Comparison of ENCODE assay signal across 8 mouse cellular contexts in genomic region chr3:79286031-79286375, GRCm38 (mm10). TPM values are rescaled to one million over a fixed set of nuclear protein-coding genes. Genes with fewer than 3 reads are reported as not detected.
DNase-seq lines count a peak whose midpoint lies in the region; ATAC-seq lines count a peak whose summit lies in the region.

No protein-coding gene starts in this region.

- peak; percentile 46 to 76 for DNase-seq in heart, adult 18-20 months
- no peak for DNase-seq in heart, postnatal 14 days
- DNase-seq in 3T3-L1 (ENCODE audit: low read depth, low spot score) = peak; percentile 43
- DNase-seq in brain, adult 2 months (ENCODE audit: low read depth, low spot score) = peak; percentile 36
- DNase-seq in heart, postnatal 25 days (ENCODE audit: low spot score) = peak; percentile 6
- no peak for DNase-seq in layer of hippocampus, postnatal 14 days (ENCODE audit: low spot score in 2 of 2)

- intact Hi-C loops in heart, postnatal 14 days (cut with DNase I) = loop anchor here (1.0 to 5.0 kb wide), 6 partner anchors 33 to 329 kb away; partner anchors contain the start of gene Ppid
- intact Hi-C loops in heart, postnatal 25 days (cut with DNase I) = loop anchor here (1.0 to 5.0 kb wide), 2 partner anchors 64 to 301 kb away; no protein-coding TSS in a partner anchor

- 0 out of 2 replicates have a peak, but pooled peaks have one; percentile 0 for ATAC-seq in megakaryocyte, adult 5-6 weeks (ENCODE audit: poor library complexity, severe bottlenecking)
- no peak for ATAC-seq in erythroid progenitor cell, adult 5-6 weeks (replicated peaks; ENCODE audit: low FRiP score, poor library complexity, severe bottlenecking)

RNA-seq across cellular contexts. Expression of gene Rapgef2, which starts 0.3 kb away (rescaled TPM):
- total RNA-seq in heart, adult 18-20 months (2021) = 10 to 100 TPM; 34.3 to 34.5 TPM
- total RNA-seq in heart, postnatal 14 days (2021) = 10 to 100 TPM; 34.9 to 35.6 TPM
- total RNA-seq in heart, postnatal 25 days (2021) = 10 to 100 TPM; 25.7 to 36.5 TPM
- 17.0 and 17.1 TPM in 2 replicates for total RNA-seq in megakaryocyte, adult 5-6 weeks (2015)
- total RNA-seq in megakaryocyte, adult 5-6 weeks (2017) = 16.4 and 20.5 TPM in 2 replicates
- 2.1 and 7.6 TPM in 2 replicates for total RNA-seq in erythroid progenitor cell, adult 5-6 weeks (2015; ENCODE audit: low replicate concordance)
- 0.38 and 2.8 TPM in 2 replicates for total RNA-seq in erythroid progenitor cell, adult 5-6 weeks (2017; ENCODE audit: low replicate concordance)
- 100 to 1,000 TPM; 121 to 131 TPM for total RNA-seq in layer of hippocampus, postnatal 14 days (2021)

RNA-seq across cellular contexts. Expression of gene Gm17359, which starts 50.5 kb away (rescaled TPM):
- not detected for total RNA-seq in heart, adult 18-20 months (2021)
- total RNA-seq in heart, postnatal 14 days (2021) = not detected
- not detected for total RNA-seq in heart, postnatal 25 days (2021)
- not detected in 2 replicates for total RNA-seq in megakaryocyte, adult 5-6 weeks (2015)
- not detected in 2 replicates for total RNA-seq in megakaryocyte, adult 5-6 weeks (2017)
- not detected in 2 replicates for total RNA-seq in erythroid progenitor cell, adult 5-6 weeks (2015; ENCODE audit: low replicate concordance)
- not detected in 2 replicates for total RNA-seq in erythroid progenitor cell, adult 5-6 weeks (2017; ENCODE audit: low replicate concordance)
- not detected for total RNA-seq in layer of hippocampus, postnatal 14 days (2021)

Comparison
In these comparisons a context has a peak if more than half of its experiments do, and no peak if none do; other contexts are left out.
1. DNase-seq: peak in heart, adult 18-20 months (2 of 2), 3T3-L1 (single experiment), brain, adult 2 months (single experiment) and heart, postnatal 25 days (single experiment); none in heart, postnatal 14 days (0 of 2) and layer of hippocampus, postnatal 14 days (0 of 2).